Mouse (Mus musculus) stomach, postnatal 0 days (tissue): ENCODE data around the gene Ralgapa2.

Source experiments
- CTCF ChIP-seq: IDR thresholded peaks from 2 replicates; pipeline ENCODE4 v1.5.1; 2016; ENCODE audit warnings: antibody characterized with exemption, low read depth, mild to moderate bottlenecking, moderate library complexity
- EP300 ChIP-seq: optimal IDR thresholded peaks from 2 replicates; pipeline ENCODE3; 2016; ENCODE audit warnings: antibody characterized with exemption

DNA sequence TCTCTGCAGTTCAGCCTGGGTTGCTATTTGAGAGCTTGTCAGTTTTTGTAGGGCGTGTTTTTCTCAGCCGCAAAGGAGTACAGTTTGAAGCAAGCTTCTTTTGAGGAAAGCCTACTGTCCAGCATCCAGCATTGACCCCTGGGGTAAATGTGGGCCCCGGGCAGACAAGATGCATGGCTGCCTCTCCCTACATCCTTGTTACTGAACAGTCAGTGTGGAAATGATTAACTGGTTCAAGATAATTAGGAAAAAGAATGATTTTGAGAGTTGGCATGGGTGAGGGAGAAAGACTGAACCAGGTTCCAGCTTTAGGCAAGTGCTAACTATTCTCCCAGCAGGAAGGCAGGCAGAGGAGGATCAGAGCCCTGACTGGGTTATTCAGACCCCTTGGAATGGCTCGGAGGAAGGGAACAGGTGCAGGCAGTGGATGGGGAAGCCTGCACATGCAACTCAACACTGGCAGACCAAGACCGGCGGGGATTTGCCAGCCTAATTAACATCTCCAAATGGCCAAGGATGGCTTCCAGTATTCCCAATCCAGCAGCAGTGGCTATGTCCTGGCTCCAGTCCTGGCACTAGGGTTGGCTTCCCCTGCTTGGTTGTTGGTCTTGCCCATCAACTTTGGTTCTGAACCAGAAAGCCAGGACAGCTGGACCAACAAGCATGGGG, 261.8 kb downstream of the Ralgapa2 start:
- TF ChIP-seq CTCF (no peak), EP300 (no peak)
